Mouse (Mus musculus): ENCODE measurements around the gene Gm20518. TPM values are rescaled to one million over a fixed set of nuclear protein-coding genes. Genes with fewer than 3 reads are reported as not detected.

Gm20518 gene
- polyA plus RNA-seq, 3 experiments from 2014 or later, result 0.17 to 0.43 (median 0.18) TPM

DNA sequence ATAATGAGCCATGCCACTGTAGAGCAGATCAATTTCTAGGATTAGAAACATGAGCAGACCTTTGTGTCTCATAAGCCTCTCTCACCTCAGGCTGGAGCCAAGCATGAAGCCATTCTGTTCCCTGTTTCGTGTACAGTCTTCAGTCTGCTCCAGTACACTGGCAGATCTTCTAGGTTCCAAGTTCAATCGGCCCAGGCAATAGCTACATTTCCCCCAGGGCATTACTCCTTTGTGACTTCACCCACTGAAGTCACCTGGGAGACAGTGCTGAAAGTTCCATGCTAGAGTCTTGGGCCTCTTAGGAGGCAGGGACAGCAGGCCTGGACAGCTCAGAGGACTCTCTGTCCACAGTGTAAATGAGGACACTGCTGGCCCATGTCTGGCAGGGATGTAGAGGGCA is 2.5 kb upstream of the Gm20518 start, which contains the start of gene Tssk1:
Tssk1 (plus strand) TSS at position 301 of the 400 bp plus-strand sequence.
- no peak for ATAC-seq

DNA sequence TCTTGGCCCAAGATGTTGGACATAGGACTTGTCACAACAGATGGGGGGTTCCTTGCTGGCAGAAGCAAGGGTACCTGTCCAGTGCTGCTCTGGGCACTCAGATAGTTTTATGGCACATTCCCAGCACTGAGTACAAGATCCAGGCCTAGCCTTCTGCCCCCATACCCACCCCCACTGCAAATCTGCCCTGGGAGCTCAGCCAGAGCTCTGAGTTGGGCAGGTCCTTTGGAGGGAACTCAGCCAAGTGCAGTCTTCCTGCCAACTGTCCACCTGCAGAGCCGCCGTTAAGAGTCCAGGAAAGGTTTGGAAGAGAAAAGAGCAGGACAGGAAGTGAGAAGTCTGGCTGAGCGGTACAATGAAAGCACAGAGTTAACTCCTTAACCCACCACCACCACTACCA is 1.1 kb upstream of the Gm20518 start:
- ATAC-seq, result no peak

DNA sequence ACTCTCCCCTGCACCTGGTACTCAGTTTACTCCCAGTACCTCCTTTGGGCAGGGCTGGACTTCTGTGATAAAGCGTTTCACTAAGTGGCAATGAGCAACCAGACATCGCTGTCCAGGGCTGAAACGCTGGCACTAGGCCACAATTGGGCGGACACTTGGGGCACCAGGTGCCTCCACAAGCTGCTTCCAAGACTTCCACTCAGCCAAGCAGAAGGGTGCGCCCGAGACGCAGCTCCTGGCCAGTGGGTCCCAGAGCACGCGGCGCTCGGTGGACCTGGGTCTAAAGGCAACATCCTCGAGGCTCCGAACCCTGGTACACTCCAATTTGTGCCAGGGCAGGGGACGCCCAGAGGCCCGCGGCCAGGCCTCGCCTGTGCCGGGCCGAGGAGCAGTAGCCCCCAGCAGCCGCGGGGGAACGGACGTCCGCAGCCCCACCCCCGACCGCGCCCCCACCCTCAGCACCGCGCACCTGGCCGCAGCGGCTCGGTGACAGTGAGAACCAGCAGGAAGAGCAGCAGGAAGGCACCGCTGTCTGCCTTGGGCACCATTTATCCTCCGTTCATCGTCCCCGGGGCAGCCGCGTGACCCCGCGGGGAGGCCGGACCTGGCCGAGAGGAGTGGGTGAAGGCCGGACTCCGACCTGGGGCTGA is 429 bp downstream of the Gm20518 start:
- ATAC-seq, result peak; percentile 49

DNA sequence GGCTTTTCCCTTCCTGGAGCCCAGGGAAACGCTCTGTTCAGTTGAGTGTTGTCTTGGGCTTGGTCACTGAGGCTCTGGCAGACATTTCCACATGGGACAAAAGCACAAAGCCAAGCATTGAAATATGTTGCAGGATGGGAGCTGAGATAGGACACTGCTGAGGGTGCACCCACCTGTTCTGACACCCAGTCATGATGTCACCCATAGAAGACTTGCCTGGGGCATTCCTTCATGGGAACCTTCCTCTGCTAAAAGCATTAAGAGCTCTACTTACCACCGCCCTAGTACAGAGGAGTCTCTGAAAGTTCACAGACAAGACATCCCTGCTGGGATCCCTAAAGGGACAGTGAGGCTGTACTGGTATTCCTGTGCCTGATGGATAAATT is 1.1 kb downstream of the Gm20518 start:
- no peak for ATAC-seq

DNA sequence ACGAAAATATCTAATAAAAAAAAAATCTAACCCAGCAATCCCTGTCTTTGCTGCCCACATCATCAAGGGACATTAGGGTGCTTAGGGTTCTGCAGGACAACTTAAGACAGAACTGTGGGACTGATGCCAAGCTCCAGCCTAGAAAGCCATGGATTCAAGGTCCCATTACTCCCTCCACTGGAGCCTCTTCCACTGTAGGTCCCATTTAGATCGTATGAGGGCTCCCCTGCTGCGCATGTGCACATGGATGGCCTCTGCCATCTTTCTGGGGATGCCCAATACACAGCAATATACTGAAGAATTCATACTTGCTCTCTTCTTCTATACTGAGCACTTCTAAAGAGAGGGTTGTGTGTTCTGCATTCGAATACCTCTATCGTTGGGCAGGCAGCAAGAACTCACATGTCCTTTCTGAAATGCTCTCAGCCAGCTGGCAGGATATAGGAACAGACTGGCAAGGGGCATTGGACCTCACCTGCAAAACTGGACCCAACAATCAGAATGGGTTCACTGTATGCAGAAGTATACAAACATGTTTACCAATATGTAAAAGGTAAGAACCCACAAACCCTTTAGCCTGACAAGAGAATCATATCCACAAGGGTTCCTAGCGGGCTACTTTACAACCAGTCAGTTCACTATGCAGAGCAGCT is 1.7 kb downstream of the Gm20518 start:
- no peak for ATAC-seq

DNA sequence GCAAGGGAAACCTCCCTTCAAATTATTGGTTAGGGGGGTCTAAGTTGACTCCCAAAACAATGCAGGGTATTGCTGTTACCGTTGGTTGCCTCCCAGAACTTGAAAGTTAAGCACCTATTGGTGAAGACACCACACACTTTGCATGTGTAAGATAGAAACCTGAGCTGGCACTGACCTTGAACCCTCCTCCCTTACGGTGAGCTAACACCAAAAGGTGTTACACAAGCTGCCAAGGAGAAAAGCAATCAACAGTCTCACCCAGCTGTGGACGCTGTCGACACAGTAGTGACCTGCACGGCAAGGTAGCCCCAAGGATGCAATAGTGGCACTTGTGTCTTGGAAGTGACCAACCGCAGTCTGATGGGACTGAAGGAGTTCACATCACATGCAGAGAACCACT is 7.4 kb downstream of the Gm20518 start:
- no peak for ATAC-seq

DNA sequence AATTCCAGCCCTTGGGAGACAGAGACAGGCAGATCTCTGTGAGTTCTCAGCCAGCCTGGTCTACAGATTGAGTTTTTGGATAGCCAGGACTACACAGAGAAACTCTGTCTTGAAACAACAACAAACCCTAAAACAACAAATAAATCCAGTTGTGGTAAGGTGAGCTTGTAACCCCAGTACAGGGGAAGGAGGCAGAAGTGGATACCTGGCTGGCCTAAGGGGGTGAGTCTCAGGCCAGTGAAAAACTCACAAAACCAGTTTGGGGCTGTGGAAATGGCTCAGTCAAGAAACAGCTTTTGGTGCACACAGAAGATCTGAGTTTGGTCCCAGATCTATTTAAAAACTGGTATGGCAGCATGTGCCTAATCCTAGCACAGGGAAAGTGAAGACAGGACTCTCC is 9.3 kb downstream of the Gm20518 start:
- ATAC-seq, result no peak

DNA sequence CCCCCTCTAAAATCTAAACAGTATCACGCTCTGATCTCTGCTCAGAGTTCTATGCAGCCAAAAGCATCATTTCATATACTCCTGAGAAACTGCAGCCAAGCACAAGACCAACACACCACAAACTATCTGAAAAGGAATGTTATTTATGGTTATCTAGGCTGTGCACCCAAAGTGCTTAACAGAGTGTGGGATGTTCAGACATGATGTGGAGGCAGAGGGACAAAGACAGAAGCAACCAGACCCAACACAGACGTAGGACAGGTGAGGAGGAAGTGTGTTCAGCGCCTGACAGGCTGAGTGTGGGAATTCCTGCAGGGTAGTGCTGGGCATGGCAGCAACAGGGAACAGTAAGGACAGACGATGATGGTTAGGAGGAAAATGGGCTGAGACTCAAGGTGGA is 11.9 kb downstream of the Gm20518 start:
- no peak for ATAC-seq

DNA sequence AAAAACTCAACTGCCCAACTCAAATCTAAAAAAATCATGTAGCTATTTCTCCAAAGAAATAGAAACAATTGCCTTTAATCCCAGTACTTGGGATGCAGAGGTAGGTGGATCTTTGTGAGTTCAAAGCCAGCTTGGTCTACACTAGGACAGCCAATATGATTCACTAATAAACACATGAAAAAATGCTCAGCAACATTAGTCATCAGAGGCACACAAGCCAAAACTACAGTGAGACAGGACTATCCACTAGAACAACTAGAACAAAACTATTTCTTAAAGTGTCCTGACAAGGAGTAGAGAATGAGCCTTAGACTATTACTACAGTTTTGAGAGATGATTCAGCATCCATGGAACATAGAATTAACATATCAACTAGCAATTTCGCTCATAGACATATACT is 15.4 kb downstream of the Gm20518 start:
- no peak for ATAC-seq

DNA sequence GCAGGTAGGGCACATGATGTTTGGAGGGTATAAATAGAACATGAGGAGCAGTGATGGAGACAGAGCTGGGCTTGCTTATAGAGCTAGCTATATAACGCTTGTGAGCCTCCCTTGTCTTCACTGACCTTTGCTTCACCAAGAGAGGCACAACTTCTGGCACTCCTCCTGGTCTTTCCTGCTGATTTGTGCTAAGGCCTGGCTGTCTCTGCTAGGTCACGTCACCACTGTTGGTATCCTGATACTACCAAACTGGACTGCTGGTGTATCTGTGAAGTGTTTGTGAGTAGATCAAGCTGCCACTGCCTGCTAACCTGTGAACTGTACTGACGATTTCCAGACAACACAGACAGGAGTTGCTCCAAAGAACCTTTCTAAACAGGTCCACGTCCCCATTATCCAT is 16.3 kb downstream of the Gm20518 start:
- no peak for ATAC-seq

DNA sequence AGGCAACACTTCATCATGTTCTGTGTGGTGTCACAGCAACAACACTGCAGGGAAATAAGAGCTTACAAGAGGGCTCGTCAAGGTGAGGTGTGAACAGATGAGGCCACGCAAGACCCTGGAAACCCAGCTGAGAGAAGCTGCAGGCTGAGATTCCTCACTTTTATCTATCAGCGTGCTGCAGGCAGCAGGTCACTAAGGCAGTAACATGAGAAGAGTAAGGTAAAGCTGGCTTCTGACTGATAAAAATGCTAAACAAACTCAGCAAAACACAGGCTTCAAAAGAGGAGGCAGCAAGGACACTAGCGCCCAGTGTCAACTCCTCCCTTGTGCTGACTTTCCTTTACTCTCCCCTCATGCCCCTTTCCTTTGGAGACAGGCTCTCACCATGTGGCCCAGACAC is 18.5 kb downstream of the Gm20518 start:
- no peak for ATAC-seq

DNA sequence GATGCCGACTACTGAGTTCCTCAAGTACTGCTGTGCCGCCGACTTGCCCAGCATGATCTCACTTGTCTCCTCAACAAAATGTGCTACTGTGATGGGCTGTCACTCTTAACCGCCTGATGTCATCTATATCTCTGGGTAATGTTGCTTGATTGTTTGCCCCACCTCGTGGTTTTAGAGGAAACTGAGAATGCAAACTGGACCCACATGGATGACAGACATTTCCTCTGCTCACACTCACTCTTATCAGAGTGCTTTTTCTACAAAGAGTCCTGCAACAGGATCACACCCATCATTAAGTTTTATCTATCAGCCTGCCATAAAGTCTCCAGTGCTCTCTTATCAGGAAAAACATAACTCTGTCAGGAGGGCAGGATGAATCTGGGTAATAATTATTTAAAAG is 20.2 kb downstream of the Gm20518 start:
- no peak for ATAC-seq

DNA sequence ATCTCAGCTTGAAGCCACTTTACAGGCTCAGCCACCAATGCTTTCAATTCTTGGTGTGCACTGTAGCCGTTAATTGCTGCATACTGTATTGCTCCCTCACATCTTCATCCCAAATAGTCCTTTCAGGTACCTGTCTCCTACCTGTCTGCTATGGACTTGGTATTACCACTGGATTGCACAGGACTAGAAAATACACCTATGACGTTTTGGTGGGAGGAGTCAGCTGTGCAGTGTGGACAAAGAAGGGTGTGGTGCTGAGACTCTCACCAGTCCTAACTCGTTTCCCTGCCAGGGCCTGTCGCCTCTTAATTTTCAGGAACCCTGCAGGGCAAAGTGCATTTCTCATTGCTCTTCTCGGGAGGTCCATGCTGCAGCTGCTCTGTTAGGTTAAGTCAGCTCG is 25.7 kb downstream of the Gm20518 start:
- no peak for ATAC-seq

DNA sequence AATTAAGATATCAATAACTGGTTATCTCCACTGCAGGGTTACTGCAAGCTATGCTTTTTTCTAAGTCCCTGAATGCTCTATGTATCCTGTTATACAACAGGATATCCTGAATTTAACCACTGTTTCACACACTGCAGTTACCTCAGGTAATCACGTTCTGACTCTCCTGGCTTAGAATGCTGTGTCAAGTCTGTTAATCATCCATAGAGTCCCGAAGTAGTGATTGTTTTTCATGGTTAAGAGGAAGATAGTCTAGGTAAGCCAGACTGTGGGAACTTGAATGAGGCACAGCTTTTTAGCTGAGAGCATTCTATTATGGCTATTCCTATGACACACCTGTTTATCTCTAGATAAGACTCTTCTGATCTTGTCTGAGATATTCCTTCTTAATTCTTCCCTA is 26.2 kb downstream of the Gm20518 start:
- ATAC-seq, result no peak

DNA sequence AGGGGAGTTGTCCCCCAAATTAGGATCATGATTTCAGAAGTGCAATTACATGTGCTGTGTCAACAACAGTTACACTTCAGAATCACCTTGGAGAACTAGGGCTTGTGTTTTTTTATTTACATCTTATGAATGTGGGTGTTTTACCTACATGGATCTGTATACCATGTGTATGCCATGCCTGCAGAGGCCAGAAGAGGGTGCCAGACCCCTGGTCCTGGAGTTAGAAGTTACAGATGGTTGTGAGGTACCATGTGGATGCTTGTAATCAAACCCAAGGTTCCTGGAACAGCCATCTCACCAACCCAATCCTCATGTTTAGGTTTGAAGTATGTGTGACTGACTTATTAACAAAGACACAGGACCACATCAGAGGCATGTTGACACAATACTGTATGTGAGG is 32.9 kb downstream of the Gm20518 start:
- peak; percentile 48 for ATAC-seq

DNA sequence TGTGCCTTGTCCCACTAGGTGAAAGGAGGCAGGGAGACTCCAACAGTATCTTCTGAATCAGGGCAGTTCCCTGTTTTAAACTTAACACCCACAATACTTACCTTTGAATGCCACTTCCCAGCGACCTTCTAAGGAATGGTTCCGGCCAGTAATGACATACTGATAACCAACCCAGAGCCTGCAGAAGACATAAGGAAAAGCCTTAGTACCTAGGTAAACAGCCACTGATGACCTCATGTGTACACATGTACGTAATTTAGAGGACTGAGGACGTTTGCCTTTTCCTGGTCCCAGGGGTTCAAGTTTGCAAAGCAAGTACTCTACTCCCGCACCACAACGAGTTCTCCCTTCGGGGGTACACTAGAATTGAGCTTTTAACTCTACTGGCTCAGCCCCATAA is 34.3 kb downstream of the Gm20518 start:
- ATAC-seq, result no peak

DNA sequence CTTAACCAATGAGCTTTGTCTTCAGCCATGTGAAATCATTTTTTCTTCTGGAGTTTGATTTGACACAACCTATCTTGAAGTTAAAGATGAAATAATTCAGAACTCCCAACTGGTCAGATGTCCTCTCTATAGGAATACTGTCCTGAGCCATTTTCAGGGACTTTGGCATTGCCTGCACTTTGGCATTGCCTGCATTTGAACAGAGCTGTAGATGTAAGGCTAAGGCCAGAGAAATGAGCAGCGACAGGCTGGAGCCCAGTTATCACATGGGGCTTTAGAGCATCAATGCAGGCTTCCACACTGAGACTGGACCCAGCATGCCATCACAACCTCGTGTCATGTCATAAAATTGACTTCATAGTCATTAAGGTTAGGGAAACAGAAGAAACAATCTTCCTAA is 38.2 kb downstream of the Gm20518 start:
- no peak for ATAC-seq

DNA sequence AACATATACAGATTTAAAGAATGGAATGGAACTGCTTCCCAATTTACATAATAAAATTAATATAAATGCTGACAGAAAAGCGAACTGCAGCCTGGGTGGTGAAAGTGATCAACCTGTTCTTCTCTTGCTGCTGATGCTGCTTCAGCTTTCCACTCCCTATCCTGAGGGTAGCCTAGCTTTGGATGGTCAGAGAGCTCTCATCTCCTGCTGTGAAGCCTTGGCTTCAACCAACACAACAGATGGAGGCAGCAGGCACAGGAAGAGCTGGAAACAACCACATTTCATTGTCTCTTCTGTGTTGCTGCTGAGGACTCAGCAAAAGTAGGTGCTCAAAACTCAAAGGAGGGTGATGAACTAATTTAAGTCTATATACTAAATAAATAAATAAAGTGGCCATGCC is 39.6 kb downstream of the Gm20518 start:
- no peak for ATAC-seq

DNA sequence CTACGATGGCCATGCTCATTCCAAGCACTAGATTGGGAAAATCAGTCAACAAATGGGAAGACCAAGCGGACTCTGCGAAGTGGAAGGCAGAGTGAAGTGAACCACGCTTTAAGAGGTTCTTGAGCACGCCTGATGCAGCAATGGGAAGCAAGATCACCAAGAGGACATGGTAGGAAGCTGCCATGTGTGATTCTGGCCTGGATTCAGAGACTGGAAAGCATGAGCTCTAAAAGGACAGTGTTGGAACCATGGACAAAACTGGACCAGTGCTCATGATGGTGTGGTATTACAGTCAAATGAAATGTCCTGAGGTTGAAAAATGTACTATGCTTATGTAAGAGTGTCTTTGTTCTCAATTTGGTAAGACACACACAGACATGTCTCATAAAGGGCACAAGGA is 40.1 kb downstream of the Gm20518 start:
- no peak for ATAC-seq

DNA sequence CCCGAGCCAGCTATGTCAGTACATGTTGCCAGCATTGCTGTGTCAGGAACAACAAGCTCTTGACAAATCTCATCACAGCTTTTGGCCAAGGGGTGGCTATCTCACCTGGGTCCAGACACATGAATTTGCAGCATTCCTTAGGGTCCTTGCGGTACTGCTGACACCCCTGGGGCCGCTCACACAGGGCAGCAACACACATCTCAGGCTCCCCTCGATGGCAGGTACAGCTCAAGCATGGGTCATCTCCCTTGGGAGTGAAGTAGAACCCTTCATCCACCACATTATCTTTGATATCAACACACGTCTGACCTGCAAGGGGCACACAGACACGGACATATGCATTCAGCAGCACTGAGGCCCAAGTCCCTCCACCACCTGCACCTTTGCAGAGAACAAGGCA is 42.0 kb downstream of the Gm20518 start:
- ATAC-seq, result no peak

DNA sequence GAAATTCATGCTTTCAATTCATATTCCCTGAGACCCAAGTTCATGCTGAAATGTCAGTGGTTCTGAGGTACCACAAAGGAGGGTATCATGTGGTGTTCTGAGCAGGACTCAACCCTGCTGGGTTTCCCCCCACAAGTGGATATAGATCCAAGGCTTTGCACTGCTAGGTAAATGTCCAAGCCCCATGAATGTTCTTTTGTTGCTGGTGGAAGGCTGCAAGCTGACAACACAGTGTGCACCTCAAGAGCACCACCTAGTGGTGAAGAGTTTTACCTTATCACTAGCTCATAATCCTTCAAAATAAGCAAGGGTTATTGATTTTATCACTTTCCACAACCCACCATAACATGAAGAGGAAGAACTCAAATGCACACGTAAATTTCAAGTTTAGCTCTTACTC is 42.5 kb downstream of the Gm20518 start:
- peak; percentile 28 for ATAC-seq

DNA sequence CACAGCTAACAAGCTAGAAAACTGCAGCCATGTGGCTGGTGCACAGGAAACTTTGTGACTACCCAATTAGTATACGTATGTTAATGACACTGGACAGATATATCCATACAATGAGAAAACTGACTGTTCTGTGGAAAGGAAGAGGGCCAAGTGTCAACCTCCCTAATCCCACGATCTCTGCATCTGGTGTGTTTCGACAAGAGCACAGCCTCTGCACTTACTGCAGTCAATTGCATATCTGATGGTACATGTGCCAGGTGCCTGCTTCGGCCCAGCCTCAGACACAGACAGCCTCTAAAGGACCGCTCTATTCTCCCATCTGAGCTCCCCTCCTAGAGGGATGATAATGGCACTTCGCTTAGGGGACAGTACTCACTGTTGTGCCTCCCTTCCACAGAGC is 43.0 kb downstream of the Gm20518 start:
- ATAC-seq, result no peak

DNA sequence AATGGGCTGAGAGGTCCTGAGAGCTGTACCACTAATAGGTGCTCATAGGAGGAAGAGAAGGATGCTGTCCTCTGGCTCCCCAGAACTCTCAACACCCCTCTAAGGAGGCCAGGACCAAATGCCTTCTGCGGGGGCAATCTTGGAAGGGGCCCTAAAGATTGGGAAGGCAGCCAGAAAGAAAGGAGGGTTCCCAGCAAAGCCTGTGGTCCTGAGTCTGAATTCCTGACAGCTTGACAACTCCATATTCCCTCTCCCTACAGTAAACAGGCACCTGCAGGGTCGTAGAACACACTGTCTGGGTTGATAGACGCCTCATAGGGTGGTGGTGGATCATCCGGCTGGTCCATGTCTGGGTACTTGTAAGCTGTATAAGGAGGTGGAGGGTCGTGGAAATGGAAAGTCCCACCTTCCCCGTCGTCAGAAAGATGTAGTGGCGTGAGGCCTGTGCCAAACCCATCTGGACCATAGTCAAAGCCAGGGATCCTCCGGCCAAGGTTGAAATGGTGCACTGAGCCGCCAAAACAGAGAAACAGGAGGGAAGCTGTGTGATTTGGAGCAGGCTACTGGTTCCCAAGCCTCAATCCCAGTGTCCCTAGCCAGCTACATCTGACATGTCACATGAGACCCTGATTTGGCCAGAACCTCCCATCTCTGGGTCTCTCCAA is 47.6 kb downstream of the Gm20518 start:
- ATAC-seq, result no peak

DNA sequence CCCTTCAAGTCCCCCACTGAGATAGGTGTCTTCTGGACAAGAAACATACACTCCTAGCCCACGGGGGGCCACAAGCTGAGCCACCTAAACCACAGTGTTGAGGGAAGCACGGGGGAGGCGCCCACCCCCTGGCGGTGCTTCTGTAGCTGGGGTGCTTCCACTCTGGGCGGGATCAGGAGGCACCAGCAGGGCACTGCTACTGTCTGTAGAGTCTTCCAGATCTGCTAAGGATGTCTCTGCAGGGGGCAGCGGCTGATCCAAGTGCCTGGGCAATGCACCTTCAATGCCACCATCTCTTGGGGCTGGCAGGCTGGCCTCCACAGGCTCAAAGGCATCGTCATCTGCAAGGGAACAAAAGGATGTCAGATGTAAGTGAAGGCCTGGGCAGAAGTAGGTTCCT is 49.0 kb downstream of the Gm20518 start:
- ATAC-seq, result no peak

Measured in inflammation-experienced regulatory T-cells, adult 6 months (primary cell).